Mouse (Mus musculus): ENCODE results near the gene Arhgef3. TPM values are rescaled to one million over a fixed set of nuclear protein-coding genes. Genes with fewer than 3 reads are reported as not detected.

Arhgef3 gene
- polyA plus RNA-seq (2012; rRNA removed), result 12.4 and 14.0 TPM in 2 replicates

GRCm38 (mm10) chr14:27114362-27115274, at the start of gene Arhgef3:
Gene Arhgef3 (plus strand): TSS chr14:27114899.

GRCm38 (mm10) chr14:27428573-27428972, 313.9 kb downstream of the Arhgef3 start, which contains the start of gene Fam208a:
Gene Fam208a (plus strand): TSS chr14:27428834.

Other genes starting within 250 kb of the Arhgef3 start
- gene Asb14, start 220.3 kb upstream of the Arhgef3 start, polyA plus RNA-seq (2012; rRNA removed), result 0.80 and 0.84 TPM in 2 replicates
- gene Appl1, start 143.7 kb upstream of the Arhgef3 start, polyA plus RNA-seq (2012; rRNA removed), result 3.9 and 4.1 TPM in 2 replicates
- not detected in 2 replicates for gene Hesx1, start 120.5 kb upstream of the Arhgef3 start, polyA plus RNA-seq (2012; rRNA removed)
- gene Il17rd, start 76.0 kb upstream of the Arhgef3 start, polyA plus RNA-seq (2012; rRNA removed), result 10.7 and 10.8 TPM in 2 replicates

All from ovary, adult 2 months (tissue).